In genomic region chr2:132575759-132576439, GRCm38 (mm10) we compare ENCODE assay signal across 8 mouse cellular contexts. TPM values are rescaled to one million over a fixed set of nuclear protein-coding genes. Genes with fewer than 3 reads are reported as not detected.
A peak's percentile ranks its signal among the peaks of the same experiment; 100 is the strongest.
DNase-seq lines count a peak whose midpoint lies in the region; ATAC-seq and TF ChIP-seq lines count a peak whose summit lies in the region.

No protein-coding gene starts in this region.

- intact Hi-C loops in heart, postnatal 10 days (cut with DNase I), result loop anchor here (1.0 to 2.0 kb wide), 2 partner anchors 63 to 113 kb away; no protein-coding TSS in a partner anchor

- no peak for TF ChIP-seq POLR2A in thymus, adult 2 months (IDR thresholded peaks at IDR 0.05; ENCODE audit: control insufficient read depth, extremely low read depth, insufficient read depth, low read length, poor library complexity)

- no peak overlapping the region for H3K9ac ChIP-seq in limb, embryonic 12.5 days (replicated peaks)
- H3K9ac ChIP-seq in midbrain, embryonic 12.5 days (replicated peaks), result no peak overlapping the region

- H3K9me3 ChIP-seq in limb, embryonic 12.5 days, result no peaks in the 10 kb centered on the region
- H3K9me3 ChIP-seq in midbrain, embryonic 12.5 days, result 0 out of 2 replicates have a peak, but pooled peaks cover 9% of the 10 kb centered on the region

- 82% methylated on average over 11 of the region's 11 CpGs for WGBS in limb, embryonic 12.5 days
- 88% methylated on average over 11 of the region's 11 CpGs for WGBS in midbrain, embryonic 12.5 days
- 69% methylated on average over 11 of the region's 11 CpGs for WGBS in thymus, adult 2 months

- H3K4me3 ChIP-seq in limb, embryonic 12.5 days (replicated peaks), result no peak overlapping the region
- no peak overlapping the region for H3K4me3 ChIP-seq in midbrain, embryonic 12.5 days
- no peak overlapping the region for H3K4me3 ChIP-seq in thymus, adult 2 months (ENCODE audit: control insufficient read depth, insufficient read depth, low read length)

- peak; percentile 35 for DNase-seq in spleen, adult 12 weeks (ENCODE audit: low spot score)
- DNase-seq in spleen, adult 18-20 months, result no peak
- DNase-seq in heart, postnatal 10 days, result peak; percentile 83 to 87
- no peak for DNase-seq in thymus, adult 2 months
- DNase-seq in natural killer cell, adult 2 months (ENCODE audit: low spot score in 2 of 2), result no peak

- H3K4me2 ChIP-seq in limb, embryonic 12.5 days, result peak overlapping the region; percentile 69
- peak overlapping the region; percentile 1; the same call in 1 of the 2 replicates for H3K4me2 ChIP-seq in midbrain, embryonic 12.5 days (replicated peaks)

- TF ChIP-seq CTCF in thymus, adult 2 months (IDR thresholded peaks at IDR 0.05; ENCODE audit: borderline replicate concordance, control insufficient read depth, extremely low read depth, insufficient read depth, low read length, poor library complexity), result no peak

- H3K36me3 ChIP-seq in limb, embryonic 12.5 days, result peaks cover 7% of the 10 kb centered on the region
- peaks cover 10% of the 10 kb centered on the region for H3K36me3 ChIP-seq in midbrain, embryonic 12.5 days
- peaks cover 5% of the 10 kb centered on the region; the same call in 1 of the 2 replicates for H3K36me3 ChIP-seq in thymus, adult 2 months (ENCODE audit: control insufficient read depth, insufficient read depth, low read length)

- peak; percentile 46 for ATAC-seq in erythroblast, adult 5-6 weeks (replicated peaks; ENCODE audit: low FRiP score, poor library complexity, severe bottlenecking)
- ATAC-seq in limb, embryonic 12.5 days (ENCODE audit: insufficient number of reproducible peaks, insufficient read depth, low FRiP score, low TSS enrichment, low read depth), result no peak
- ATAC-seq in midbrain, embryonic 12.5 days (ENCODE audit: low FRiP score, low read depth), result no peak

- H3K27ac ChIP-seq in limb, embryonic 12.5 days, result no peak overlapping the region
- no peak overlapping the region for H3K27ac ChIP-seq in midbrain, embryonic 12.5 days (replicated peaks)
- no peak overlapping the region for H3K27ac ChIP-seq in thymus, adult 2 months (ENCODE audit: control insufficient read depth, insufficient read depth, low read length)

- peaks cover 16% of the 10 kb centered on the region for H3K4me1 ChIP-seq in limb, embryonic 12.5 days (replicated peaks)
- H3K4me1 ChIP-seq in midbrain, embryonic 12.5 days, result peaks cover 18% of the 10 kb centered on the region
- peaks cover 8% of the 10 kb centered on the region for H3K4me1 ChIP-seq in thymus, adult 2 months (replicated peaks; ENCODE audit: control insufficient read depth, insufficient read depth, low read length)

- H3K27me3 ChIP-seq in limb, embryonic 12.5 days, result no peaks in the 10 kb centered on the region
- no peaks in the 10 kb centered on the region for H3K27me3 ChIP-seq in midbrain, embryonic 12.5 days
- H3K27me3 ChIP-seq in thymus, adult 2 months (ENCODE audit: control insufficient read depth, insufficient read depth, low read length), result no peaks in the 10 kb centered on the region

RNA-seq across cellular contexts. Expression of gene Gpcpd1, which starts 11.6 kb away (rescaled TPM):
- total RNA-seq in erythroblast, adult 5-6 weeks (2015; ENCODE audit: low replicate concordance), result 1,227 and 1,267 TPM in 2 replicates
- 1,445 and 1,475 TPM in 2 replicates for total RNA-seq in erythroblast, adult 5-6 weeks (2017; ENCODE audit: low replicate concordance)
- 100 to 1,000 TPM; 118 to 190 TPM for total RNA-seq in heart, postnatal 10 days (2021)
- polyA plus RNA-seq in limb, embryonic 12.5 days (2016; fragmentation: Nextera tagmentation; extraction: Ambion mirVana), result 41.6 and 42.3 TPM in 2 replicates
- 62.3 and 64.4 TPM in 2 replicates for polyA plus RNA-seq in midbrain, embryonic 12.5 days (2016; fragmentation: Nextera tagmentation; extraction: Ambion mirVana)
- 11.0 and 13.9 TPM in 2 replicates for polyA plus RNA-seq in thymus, adult 2 months (2012; rRNA removed)

Comparison
In these comparisons a context has a peak if more than half of its experiments do, and no peak if none do; other contexts are left out.
1. DNase-seq: peak in spleen, adult 12 weeks (single experiment) and heart, postnatal 10 days (2 of 2); none in spleen, adult 18-20 months (0 of 2), thymus, adult 2 months (single experiment) and natural killer cell, adult 2 months (0 of 2).